Mouse (Mus musculus) MEL (cell line): ENCODE data around the gene Frmd4a. TPM values are rescaled to one million over a fixed set of nuclear protein-coding genes. Genes with fewer than 3 reads are reported as not detected.

Source experiments
- DNase-seq: peaks from one replicate; pipeline ENCODE4 v3.0.0; 2011; ENCODE audit warnings: low read depth, low spot score
- H3K27ac ChIP-seq: 2 replicates; pipeline ENCODE4 v1.5.1; 2012; ENCODE audit warnings: low read depth, mild to moderate bottlenecking, control low read depth, low read length, moderate library complexity; ENCODE audit not compliant: control insufficient read depth
- H3K27me3 ChIP-seq, 2 experiments: fragments of 150-350 bp in 1 of 2; sonication (generic) in 1 of 2; 2 replicates each; pipeline ENCODE4 v1.6.1; 2012; ENCODE audit warnings: low read length in 2 of 2, mild to moderate bottlenecking in 2 of 2, improper control_type of control experiment in 1 of 2, moderate library complexity in 1 of 2; ENCODE audit not compliant: insufficient read depth in 2 of 2, control insufficient read depth in 1 of 2
- H3K36me3 ChIP-seq, 2 experiments: 2 replicates each; pipeline ENCODE4 v1.6.1; 2012 to 2014; ENCODE audit warnings: low read length in 2 of 2, improper control_type of control experiment in 1 of 2, inconsistent platforms in 1 of 2, mild to moderate bottlenecking in 1 of 2; ENCODE audit not compliant: insufficient read depth in 2 of 2, control insufficient read depth in 1 of 2
- H3K4me1 ChIP-seq, 2 experiments: fragments of 150-350 bp in 1 of 2; sonication (generic) in 1 of 2; 2 replicates each; pipeline ENCODE4 v1.6.1; 2012; ENCODE audit warnings: low read length in 2 of 2, improper control_type of control experiment in 1 of 2, mild to moderate bottlenecking in 1 of 2; ENCODE audit not compliant: insufficient read depth in 2 of 2, control insufficient read depth in 1 of 2
- H3K4me3 ChIP-seq, 2 experiments: fragments of 150-350 bp in 1 of 2; sonication (generic) in 1 of 2; 2 replicates each; pipeline ENCODE4 v1.5.1; 2012; ENCODE audit warnings: low read depth in 2 of 2, low read length in 2 of 2, mild to moderate bottlenecking in 2 of 2, moderate library complexity in 2 of 2, control low read depth in 1 of 2, improper control_type of control experiment in 1 of 2; ENCODE audit not compliant: control insufficient read depth in 1 of 2, insufficient read depth in 1 of 2
- H3K79me2 ChIP-seq: 2 replicates; pipeline ENCODE4 v1.6.1; 2012; ENCODE audit warnings: mild to moderate bottlenecking, low read length, moderate library complexity; ENCODE audit not compliant: control insufficient read depth, poor library complexity, insufficient read depth
- H3K9ac ChIP-seq: 2 replicates; pipeline ENCODE4 v1.6.1; 2012; ENCODE audit warnings: low read depth, mild to moderate bottlenecking, control low read depth, low read length, moderate library complexity; ENCODE audit not compliant: control insufficient read depth, poor library complexity, severe bottlenecking
- H3K9me3 ChIP-seq: fragments of 150-350 bp; sonication (generic); replicated peaks from 2 replicates; pipeline ENCODE4 v1.6.1; 2012; ENCODE audit warnings: mild to moderate bottlenecking, low read length, improper control_type of control experiment, moderate library complexity; ENCODE audit not compliant: insufficient read depth
- BHLHE40 ChIP-seq: IDR thresholded peaks from 2 replicates; pipeline ENCODE4 v1.6.1; 2012; ENCODE audit warnings: low read depth, mild to moderate bottlenecking, inconsistent platforms, low read length, improper control_type of control experiment, borderline replicate concordance
- CHD2 ChIP-seq: IDR thresholded peaks from 2 replicates; pipeline ENCODE4 v1.6.1; 2011; ENCODE audit warnings: low read length, improper control_type of control experiment
- CTCF ChIP-seq, 3 experiments: IDR thresholded peaks in 2 of 3; conservative IDR thresholded peaks in 1 of 3; 2 replicates each; pipeline ENCODE4 v1.5.1; 2011 to 2012; ENCODE audit warnings: low read length in 3 of 3, low read depth in 2 of 3, mild to moderate bottlenecking in 2 of 3, improper control_type of control experiment in 1 of 3, inconsistent platforms in 1 of 3, mixed read lengths in 1 of 3, moderate library complexity in 1 of 3; ENCODE audit not compliant: control insufficient read depth in 1 of 3, insufficient read depth in 1 of 3, poor library complexity in 1 of 3, severe bottlenecking in 1 of 3
- EP300 ChIP-seq, 2 experiments: IDR thresholded peaks; 2 replicates each; pipeline ENCODE4 v1.6.1; 2011; ENCODE audit warnings: improper control_type of control experiment in 2 of 2, low read length in 2 of 2, low read depth in 1 of 2, mild to moderate bottlenecking in 1 of 2
- ETS1 ChIP-seq: IDR thresholded peaks from 2 replicates; pipeline ENCODE4 v1.6.1; 2012; ENCODE audit warnings: low read depth, mild to moderate bottlenecking, inconsistent platforms, low read length, improper control_type of control experiment, moderate library complexity
- GABPA ChIP-seq: IDR thresholded peaks from 2 replicates; pipeline ENCODE4 v1.6.1; 2012; ENCODE audit warnings: low read depth, mild to moderate bottlenecking, inconsistent platforms, low read length, improper control_type of control experiment, moderate library complexity
- GATA1 ChIP-seq: IDR thresholded peaks from 2 replicates; pipeline ENCODE4 v1.6.1; 2011; ENCODE audit warnings: low read depth, low read length, improper control_type of control experiment
- HCFC1 ChIP-seq: IDR thresholded peaks from 2 replicates; pipeline ENCODE4 v1.6.1; 2012; ENCODE audit warnings: low read depth, mild to moderate bottlenecking, inconsistent platforms, low read length, improper control_type of control experiment, moderate library complexity
- KAT2A ChIP-seq: conservative IDR thresholded peaks from 2 replicates; pipeline ENCODE4 v1.6.1; 2012; ENCODE audit warnings: low read depth, low read length, improper control_type of control experiment, inconsistent platforms
- MAFK ChIP-seq: IDR thresholded peaks from 2 replicates; pipeline ENCODE4 v1.6.1; 2011; ENCODE audit warnings: low read depth, mild to moderate bottlenecking, low read length, improper control_type of control experiment, borderline replicate concordance
- MAX ChIP-seq: IDR thresholded peaks from 2 replicates; pipeline ENCODE4 v1.6.1; 2011; ENCODE audit warnings: low read length, improper control_type of control experiment
- MYB ChIP-seq: IDR thresholded peaks from 2 replicates; pipeline ENCODE4 v1.6.1; 2011; ENCODE audit warnings: mild to moderate bottlenecking, low read depth, low read length, improper control_type of control experiment
- NELFE ChIP-seq: IDR thresholded peaks from 2 replicates; pipeline ENCODE4 v1.6.1; 2011; ENCODE audit warnings: low read depth, low read length, improper control_type of control experiment
- POLR2AphosphoS2 ChIP-seq: IDR thresholded peaks from 2 replicates; pipeline ENCODE4 v1.6.1; 2011; ENCODE audit warnings: low read length, improper control_type of control experiment
- RAD21 ChIP-seq: IDR thresholded peaks from 2 replicates; pipeline ENCODE4 v1.6.1; 2011; ENCODE audit warnings: mild to moderate bottlenecking, low read depth, low read length, improper control_type of control experiment
- SIN3A ChIP-seq: IDR thresholded peaks from 2 replicates; pipeline ENCODE4 v1.6.1; 2012; ENCODE audit warnings: low read length, improper control_type of control experiment, inconsistent platforms
- TAL1 ChIP-seq: IDR thresholded peaks from 2 replicates; pipeline ENCODE4 v1.6.1; 2012; ENCODE audit warnings: mild to moderate bottlenecking, inconsistent platforms, low read length, moderate library complexity, mixed read lengths
- TCF12 ChIP-seq: IDR thresholded peaks from 2 replicates; pipeline ENCODE4 v1.6.1; 2014; ENCODE audit warnings: low read depth, mild to moderate bottlenecking, inconsistent platforms, low read length, improper control_type of control experiment, moderate library complexity
- UBTF ChIP-seq: IDR thresholded peaks from 2 replicates; pipeline ENCODE4 v1.6.1; 2012; ENCODE audit warnings: low read depth, mild to moderate bottlenecking, inconsistent platforms, low read length, improper control_type of control experiment, moderate library complexity, borderline replicate concordance; ENCODE audit not compliant: insufficient read depth
- USF1 ChIP-seq: IDR thresholded peaks from 2 replicates; pipeline ENCODE4 v1.6.1; 2014; ENCODE audit warnings: low read depth, mild to moderate bottlenecking, inconsistent platforms, low read length, improper control_type of control experiment, moderate library complexity
- ZC3H11A ChIP-seq: IDR thresholded peaks from 2 replicates; pipeline ENCODE4 v1.6.1; 2012; ENCODE audit warnings: low read depth, mild to moderate bottlenecking, inconsistent platforms, low read length, improper control_type of control experiment
- ZKSCAN1 ChIP-seq: IDR thresholded peaks from 2 replicates; pipeline ENCODE4 v1.6.1; 2012; ENCODE audit warnings: low read depth, mild to moderate bottlenecking, inconsistent platforms, low read length, improper control_type of control experiment, moderate library complexity
- ZNF384 ChIP-seq: IDR thresholded peaks from 2 replicates; pipeline ENCODE4 v1.6.1; 2012; ENCODE audit warnings: low read depth, mild to moderate bottlenecking, inconsistent platforms, low read length, improper control_type of control experiment
- polyA plus RNA-seq, 2 experiments: library from polyadenylated mRNA; stranded (reverse) in 1 of 2; unstranded in 1 of 2; fragments of >175 nt in 1 of 2; fragments of >200 nt in 1 of 2; gene quantifications; 2 replicates each; pipeline versions ENCODE4 v1.2.1 to v1.2.4; 2012; ENCODE audit warnings: low replicate concordance in 2 of 2, low read depth in 1 of 2; ENCODE audit not compliant: insufficient read length in 2 of 2, insufficient read depth in 1 of 2, missing spikeins in 1 of 2
- total RNA-seq: library from RNA; depleted of rRNA; stranded (reverse); fragments of 300-350 nt; gene quantifications from 2 replicates; pipeline ENCODE4 v1.2.3, GENCODE M21; 2012

Gene Frmd4a
- total and polyA plus RNA-seq, 3 experiments = 6.4 to 14.4 TPM; not detected in 1

- peak; percentile 86 for TF ChIP-seq BHLHE40
- TF ChIP-seq SIN3A = peak; percentile 78
- TF ChIP-seq RAD21 = no peak
Measured at GRCm38 (mm10) chr2:4570186-4570861, 552.8 kb downstream of the Frmd4a start (continued).

GRCm38 (mm10) chr2:4572498-4573263 is 555.2 kb downstream of the Frmd4a start:
- DNase-seq = no peak
- Histone ChIP-seq H3K4me1 (peaks cover 20% of the 10 kb centered on the region in 2 experiments), H3K9me3 (no peaks in the 10 kb centered on the region), H3K36me3 (peaks cover 27 to 33% of the 10 kb centered on the region in 2 experiments), H3K9ac (no peak overlapping the region), H3K27ac (no peak overlapping the region), H3K79me2 (no peaks in the 10 kb centered on the region), H3K27me3 (no peaks in the 10 kb centered on the region), H3K4me3 (no peak overlapping the region)
- TF ChIP-seq UBTF (no peak), GABPA (no peak), MAFK (no peak), ZKSCAN1 (no peak), POLR2AphosphoS2 (no peak), USF1 (no peak), EP300 (IDR thresholded peaks at IDR 0.05; ENCODE audit: low read depth in 1 of 2, low read length in 2 of 2) (peak in 1 of 2 experiments; percentile 34; a peak in 1 of 4 replicates), TCF12 (peak; percentile 33; the same call in 1 of the 2 replicates), ETS1 (0 out of 2 replicates have a peak, but pooled peaks have one; percentile 16), GATA1 (0 out of 2 replicates have a peak, but pooled peaks have one; percentile 8), MYB (no peak)

- no peaks in the 10 kb centered on the region for H3K27me3 ChIP-seq
- no peaks in the 10 kb centered on the region for H3K9me3 ChIP-seq
- TF ChIP-seq ZKSCAN1 (no peak), MYB (no peak), ETS1 (no peak), KAT2A (no peak), TAL1 (no peak), MAX (no peak), MAFK (no peak), USF1 (no peak), HCFC1 (no peak), CTCF (IDR thresholded peaks at IDR 0.05 in 2 of 3, conservative IDR thresholded peaks at IDR 0.05 in 1 of 3; ENCODE audit: control insufficient read depth in 1 of 3, insufficient read depth in 1 of 3, low read depth in 2 of 3, low read length in 3 of 3, poor library complexity in 1 of 3, severe bottlenecking in 1 of 3) (no peak), NELFE (no peak), GATA1 (no peak), ZC3H11A (no peak), CHD2 (no peak), TCF12 (no peak), ZNF384 (no peak), BHLHE40 (no peak)
- H3K36me3 ChIP-seq = peaks cover 24 to 33% of the 10 kb centered on the region in 2 experiments
- DNase-seq = no peak
- no peaks in the 10 kb centered on the region for H3K79me2 ChIP-seq
- no peak overlapping the region for H3K27ac ChIP-seq
- peaks cover 20% of the 10 kb centered on the region in 2 experiments for H3K4me1 ChIP-seq
- H3K4me3 ChIP-seq = no peak overlapping the region
- H3K9ac ChIP-seq = no peak overlapping the region
Measured at GRCm38 (mm10) chr2:4573386-4573785, 555.9 kb downstream of the Frmd4a start.
